Mouse (Mus musculus) hindbrain, embryonic 16.5 days (tissue): ENCODE data around the gene Pik3cg. TPM values are rescaled to one million over a fixed set of nuclear protein-coding genes. Genes with fewer than 3 reads are reported as not detected.

Experiments used
- ATAC-seq: fragments of 200-750 bp; cut with Nextera tagmentation; 2 replicates; pipeline ENCODE4 v1.8.0; 2017; ENCODE audit warnings: moderate TSS enrichment, moderate library complexity
- H3K27ac ChIP-seq: fragments of 300-500 bp; sonication (generic); 2 replicates; pipeline ENCODE4 v1.5.1; 2014; ENCODE audit warnings: low read depth, mild to moderate bottlenecking, control low read depth, low read length, moderate library complexity
- H3K27me3 ChIP-seq: fragments of 300-500 bp; sonication (generic); replicated peaks from 2 replicates; pipeline ENCODE4 v1.6.1; 2014; ENCODE audit warnings: low read length; ENCODE audit not compliant: control insufficient read depth, insufficient read depth
- H3K36me3 ChIP-seq: fragments of 300-500 bp; sonication (generic); 2 replicates; pipeline ENCODE4 v1.6.1; 2014; ENCODE audit warnings: mild to moderate bottlenecking, low read length, moderate library complexity, mixed read lengths; ENCODE audit not compliant: control insufficient read depth, insufficient read depth
- H3K4me1 ChIP-seq: fragments of 300-500 bp; sonication (generic); 2 replicates; pipeline ENCODE4 v1.6.1; 2014; ENCODE audit warnings: low read depth, low read length; ENCODE audit not compliant: control insufficient read depth, insufficient read depth
- H3K4me2 ChIP-seq: fragments of 300-500 bp; sonication (generic); 2 replicates; pipeline ENCODE4 v1.6.1; 2014; ENCODE audit warnings: mild to moderate bottlenecking, low read length, control low read depth, moderate library complexity
- H3K4me3 ChIP-seq: fragments of 300-500 bp; sonication (generic); 2 replicates; pipeline ENCODE4 v1.5.1; 2014; ENCODE audit warnings: mild to moderate bottlenecking, low read length, control low read depth, moderate library complexity
- H3K9ac ChIP-seq: fragments of 300-500 bp; sonication (generic); 2 replicates; pipeline ENCODE4 v1.6.1; 2014; ENCODE audit warnings: low read depth, mild to moderate bottlenecking, control low read depth, low read length, moderate library complexity
- H3K9me3 ChIP-seq: fragments of 300-500 bp; sonication (generic); 2 replicates; pipeline ENCODE4 v1.6.1; 2014; ENCODE audit warnings: mild to moderate bottlenecking, low read length, moderate library complexity; ENCODE audit not compliant: control insufficient read depth
- WGBS: fragments of 180-500 bp; shearing (Covaris S2); extraction: QIAGEN DNeasy Blood & Tissue Kit; methylation state at CpG from one replicate; pipeline ENCODE4 v1.1.7; 2014; 5-methylcytosine and 5-hydroxymethylcytosine counted together
- polyA plus RNA-seq: library from polyadenylated mRNA; unstranded; fragments of >200 nt; fragmentation: Nextera tagmentation; extraction: Ambion mirVana; gene quantifications from 2 replicates; pipeline ENCODE4 v1.2.1, GENCODE M21; 2015

Gene Pik3cg
- polyA plus RNA-seq, 1 experiment from 2014 or later = 0.98 TPM

DNA sequence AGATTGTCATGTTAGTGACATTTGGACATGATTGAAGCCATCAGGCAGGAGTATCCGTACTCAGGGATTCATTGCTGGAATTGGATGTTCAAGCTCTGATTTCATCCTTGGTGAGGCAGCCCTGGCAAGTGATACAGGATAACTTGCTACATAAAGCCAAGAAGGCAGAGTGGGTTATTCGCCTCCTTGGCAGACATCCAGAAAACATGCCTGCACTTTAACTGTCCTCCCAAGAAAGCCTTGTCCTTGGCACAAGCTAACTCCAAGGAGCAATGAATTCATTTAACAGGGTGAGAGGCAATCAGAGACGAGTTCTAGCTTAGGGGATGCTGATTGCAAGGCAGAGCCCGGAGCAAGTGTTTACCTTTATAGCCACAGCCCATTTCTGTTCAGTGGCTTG, 25.4 kb upstream of the Pik3cg start:
- no peaks in the 10 kb centered on the region; the same call in 1 of the 2 replicates for H3K4me1 ChIP-seq
- H3K9me3 ChIP-seq = no peaks in the 10 kb centered on the region
- H3K36me3 ChIP-seq = no peaks in the 10 kb centered on the region
- no peak overlapping the region for H3K4me3 ChIP-seq
- no peaks in the 10 kb centered on the region for H3K27me3 ChIP-seq
- no peak for ATAC-seq
- no peak overlapping the region for H3K4me2 ChIP-seq
- H3K9ac ChIP-seq = no peak overlapping the region
- 66% methylated on average over 4 of the region's 4 CpGs for WGBS
- H3K27ac ChIP-seq = no peak overlapping the region

DNA sequence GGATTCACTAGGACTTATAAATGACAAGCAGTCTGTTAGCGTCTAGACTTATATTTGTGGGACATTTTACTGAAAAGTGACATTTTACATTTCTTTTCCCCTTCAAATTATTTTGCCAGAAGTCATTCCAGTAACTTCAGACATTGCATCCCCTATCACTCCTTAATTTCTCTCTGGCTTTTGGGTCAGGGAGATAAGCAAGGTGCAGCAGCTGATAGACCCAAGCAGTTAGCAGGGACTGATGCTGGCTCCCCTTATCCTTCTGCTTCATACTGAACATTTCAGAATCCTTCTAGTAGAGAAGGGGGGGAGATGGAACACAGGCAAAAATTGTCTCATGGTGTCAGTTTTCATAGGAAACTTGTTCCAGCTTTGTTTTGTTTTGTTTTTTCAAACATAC, 22.9 kb upstream of the Pik3cg start:
- H3K9ac ChIP-seq = no peak overlapping the region
- WGBS = 88% methylated on average over 1 of the region's 1 CpGs
- no peak for ATAC-seq
- H3K36me3 ChIP-seq = no peaks in the 10 kb centered on the region
- no peak overlapping the region for H3K27ac ChIP-seq
- no peaks in the 10 kb centered on the region for H3K27me3 ChIP-seq
- no peak overlapping the region for H3K4me2 ChIP-seq
- H3K4me1 ChIP-seq = no peaks in the 10 kb centered on the region
- no peaks in the 10 kb centered on the region for H3K9me3 ChIP-seq
- no peak overlapping the region for H3K4me3 ChIP-seq

DNA sequence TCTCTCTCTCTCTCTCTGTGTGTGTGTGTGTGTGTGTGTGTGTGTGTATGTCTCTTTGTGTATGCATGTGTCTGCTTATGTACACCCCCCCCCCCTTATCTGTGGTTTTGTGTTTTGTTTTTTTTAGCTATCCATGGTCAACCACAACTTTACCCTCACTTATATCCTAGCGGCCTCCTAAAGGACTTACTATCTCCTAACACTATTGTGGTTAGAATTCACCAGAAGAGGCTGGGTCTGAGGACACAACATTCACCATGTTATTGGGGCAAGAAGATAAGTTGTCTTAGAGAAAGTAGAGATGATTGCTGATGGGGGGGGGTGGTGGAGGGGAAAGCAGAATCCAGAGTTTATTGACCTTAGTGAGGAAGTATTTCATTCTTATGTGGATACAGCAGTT, 15.2 kb upstream of the Pik3cg start:
- H3K4me2 ChIP-seq = no peak overlapping the region
- H3K36me3 ChIP-seq = no peaks in the 10 kb centered on the region
- no peak overlapping the region for H3K27ac ChIP-seq
- H3K4me3 ChIP-seq = no peak overlapping the region
- H3K27me3 ChIP-seq = no peaks in the 10 kb centered on the region
- H3K9ac ChIP-seq = no peak overlapping the region
- no peaks in the 10 kb centered on the region for H3K4me1 ChIP-seq
- WGBS = 91% methylated on average over 1 of the region's 1 CpGs
- ATAC-seq = no peak
- H3K9me3 ChIP-seq = no peaks in the 10 kb centered on the region

DNA sequence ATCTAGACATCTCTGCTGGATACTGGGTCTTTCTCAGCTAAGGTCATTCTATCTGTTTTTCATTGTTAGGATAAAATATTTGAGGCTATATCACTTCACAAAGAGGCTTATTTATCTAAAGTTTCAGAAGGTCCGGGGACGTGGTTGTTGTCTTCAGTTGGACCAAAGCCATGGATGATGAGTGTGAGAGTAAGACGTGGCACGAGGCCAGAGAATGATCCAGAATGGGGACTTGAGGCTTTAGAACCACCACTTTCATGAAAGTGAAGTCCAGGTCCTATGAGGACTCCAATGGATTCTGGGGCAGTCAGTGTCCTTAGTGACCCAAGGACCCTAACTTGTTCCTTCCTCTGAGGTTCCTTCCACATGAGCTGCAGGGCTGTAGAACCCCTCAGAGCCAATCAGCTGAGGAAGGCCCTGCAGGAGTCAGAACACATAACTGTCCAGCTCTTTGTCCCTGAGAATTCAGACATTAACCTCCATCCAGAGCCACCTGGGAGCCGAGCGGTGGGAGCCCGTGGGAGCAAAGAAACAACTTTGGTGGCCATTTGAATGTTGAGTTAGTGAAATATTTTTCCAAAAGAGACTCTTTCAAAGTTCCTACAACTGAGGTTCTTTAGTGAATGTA, 14.4 kb upstream of the Pik3cg start:
- H3K36me3 ChIP-seq = no peaks in the 10 kb centered on the region
- no peaks in the 10 kb centered on the region for H3K9me3 ChIP-seq
- ATAC-seq = no peak
- H3K27ac ChIP-seq = no peak overlapping the region
- H3K4me2 ChIP-seq = no peak overlapping the region
- H3K4me1 ChIP-seq = no peaks in the 10 kb centered on the region
- whole genome bisulfite sequencing = 91% methylated on average over 7 of the region's 7 CpGs
- H3K4me3 ChIP-seq = no peak overlapping the region
- no peaks in the 10 kb centered on the region for H3K27me3 ChIP-seq
- no peak overlapping the region for H3K9ac ChIP-seq

DNA sequence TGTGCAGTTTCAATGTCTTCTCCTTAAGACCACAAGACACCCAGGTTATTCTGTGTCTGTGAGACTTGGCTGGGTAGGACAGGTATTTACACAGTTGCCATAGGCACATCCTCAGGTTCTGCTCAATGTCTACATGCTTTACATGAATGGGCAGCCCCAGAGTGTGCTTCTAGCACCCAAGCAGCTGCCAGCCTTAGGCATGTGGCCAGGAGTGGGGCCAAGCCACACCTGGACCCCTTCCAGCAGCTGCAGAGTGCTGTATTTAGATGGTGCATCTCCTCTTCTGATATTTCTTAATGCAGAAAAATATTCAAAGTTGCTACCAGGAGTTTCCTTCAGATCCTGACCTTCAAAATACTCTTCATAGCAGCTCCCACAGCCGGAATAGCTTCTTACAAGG, 11.9 kb upstream of the Pik3cg start:
- ATAC-seq = no peak
- Histone ChIP-seq H3K4me2 (no peak overlapping the region), H3K27me3 (no peaks in the 10 kb centered on the region), H3K27ac (no peak overlapping the region), H3K36me3 (no peaks in the 10 kb centered on the region), H3K4me1 (no peaks in the 10 kb centered on the region), H3K9me3 (no peaks in the 10 kb centered on the region), H3K9ac (no peak overlapping the region), H3K4me3 (no peak overlapping the region)
- 83% methylated on average over 1 of the region's 1 CpGs for WGBS

DNA sequence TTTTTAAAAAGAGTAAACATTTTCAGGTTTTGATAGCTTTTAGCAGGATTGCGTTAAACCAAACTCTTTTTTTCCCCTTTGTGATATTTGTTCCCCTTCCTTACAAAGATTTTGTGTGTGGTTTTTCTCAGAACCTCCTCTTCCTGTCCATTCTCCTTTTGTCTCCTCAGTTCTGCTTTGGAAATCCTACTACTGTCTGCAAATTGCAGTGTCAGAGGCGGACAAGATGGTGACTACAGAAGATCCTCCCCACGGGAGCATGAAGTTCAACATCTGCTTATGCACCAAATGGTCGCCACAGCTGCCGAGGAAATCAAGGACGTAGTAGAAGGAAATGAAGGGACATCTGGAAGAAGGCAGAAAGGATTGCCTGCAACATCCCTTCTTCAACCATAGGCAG, 6.7 kb upstream of the Pik3cg start:
- Histone ChIP-seq H3K9me3 (no peaks in the 10 kb centered on the region), H3K27me3 (no peaks in the 10 kb centered on the region), H3K4me1 (no peaks in the 10 kb centered on the region), H3K9ac (no peak overlapping the region), H3K27ac (no peak overlapping the region), H3K4me3 (no peak overlapping the region), H3K36me3 (no peaks in the 10 kb centered on the region), H3K4me2 (no peak overlapping the region)
- WGBS = 83% methylated on average over 6 of the region's 6 CpGs
- ATAC-seq = no peak

DNA sequence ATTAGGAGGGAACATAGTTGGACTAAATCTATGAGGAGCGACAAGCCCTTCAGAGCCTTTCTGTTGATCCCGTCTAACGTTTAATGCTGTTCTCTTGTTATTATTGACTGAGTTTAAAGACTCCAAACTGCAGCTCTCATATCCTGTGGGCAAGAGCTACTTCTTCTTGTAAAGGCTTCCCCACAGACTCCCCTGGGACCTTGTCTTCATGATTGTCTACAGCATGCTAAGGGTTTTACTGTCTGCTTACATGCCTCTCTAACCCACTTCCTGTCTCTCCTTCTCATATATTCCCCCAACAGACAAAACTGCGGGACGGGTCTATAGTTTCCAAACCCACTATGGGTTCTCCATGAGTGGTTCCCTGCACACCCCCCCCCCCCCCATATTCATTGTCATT, 4.2 kb upstream of the Pik3cg start:
- H3K27me3 ChIP-seq = no peaks in the 10 kb centered on the region
- WGBS = 92% methylated on average over 5 of the region's 5 CpGs
- H3K27ac ChIP-seq = no peak overlapping the region

DNA sequence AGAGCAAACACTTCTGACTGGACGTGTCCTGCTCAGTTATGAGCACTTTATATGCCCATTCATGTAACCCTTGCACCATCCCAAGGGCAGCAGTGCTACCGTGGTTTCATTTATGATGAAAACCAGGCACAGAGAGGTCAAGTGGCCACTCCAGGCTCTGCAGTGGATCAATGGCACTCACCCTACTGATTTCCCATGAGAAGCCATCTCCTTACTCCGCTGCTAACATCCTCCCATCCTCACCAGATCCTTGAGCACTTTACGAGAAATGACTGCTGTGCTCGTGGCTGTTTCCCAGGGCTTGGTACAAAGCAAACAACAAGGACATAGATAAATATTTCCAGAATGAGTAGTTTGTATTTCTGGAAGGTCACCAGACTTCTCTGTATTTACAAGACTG, 3.7 kb upstream of the Pik3cg start:
- no peaks in the 10 kb centered on the region for H3K27me3 ChIP-seq
- H3K9me3 ChIP-seq = no peaks in the 10 kb centered on the region
- no peak overlapping the region for H3K27ac ChIP-seq
- no peaks in the 10 kb centered on the region for H3K4me1 ChIP-seq
- ATAC-seq = no peak
- WGBS = 92% methylated on average over 5 of the region's 5 CpGs
- no peak overlapping the region for H3K4me3 ChIP-seq
- H3K4me2 ChIP-seq = no peak overlapping the region
- H3K9ac ChIP-seq = no peak overlapping the region
- H3K36me3 ChIP-seq = no peaks in the 10 kb centered on the region

More for the DNA sequence above, 4.2 kb upstream of the Pik3cg start:
- Histone ChIP-seq H3K4me3 (no peak overlapping the region), H3K9ac (no peak overlapping the region), H3K4me2 (no peak overlapping the region), H3K36me3 (no peaks in the 10 kb centered on the region), H3K9me3 (no peaks in the 10 kb centered on the region), H3K4me1 (no peaks in the 10 kb centered on the region)
- no peak for ATAC-seq

DNA sequence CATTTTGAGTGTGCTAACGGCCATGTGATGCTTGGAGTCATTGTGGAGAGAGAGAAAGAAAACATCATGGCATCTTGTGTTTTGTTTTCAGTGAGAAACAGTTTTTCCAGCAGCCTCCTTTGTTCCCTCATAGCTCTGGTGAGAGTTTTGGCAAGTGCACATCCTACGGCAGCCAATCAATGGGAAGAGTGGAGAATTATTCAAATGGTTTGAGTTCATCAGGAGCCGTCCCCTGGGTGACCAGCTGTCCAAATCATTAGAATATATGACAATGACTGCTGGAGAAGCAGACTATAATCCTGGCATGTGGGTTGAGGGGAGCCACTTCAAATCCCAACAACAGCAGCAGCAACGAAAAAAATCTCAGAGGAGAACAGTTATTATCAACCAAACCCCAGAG, 2.8 kb upstream of the Pik3cg start:
- 37% methylated on average over 4 of the region's 4 CpGs for WGBS

DNA sequence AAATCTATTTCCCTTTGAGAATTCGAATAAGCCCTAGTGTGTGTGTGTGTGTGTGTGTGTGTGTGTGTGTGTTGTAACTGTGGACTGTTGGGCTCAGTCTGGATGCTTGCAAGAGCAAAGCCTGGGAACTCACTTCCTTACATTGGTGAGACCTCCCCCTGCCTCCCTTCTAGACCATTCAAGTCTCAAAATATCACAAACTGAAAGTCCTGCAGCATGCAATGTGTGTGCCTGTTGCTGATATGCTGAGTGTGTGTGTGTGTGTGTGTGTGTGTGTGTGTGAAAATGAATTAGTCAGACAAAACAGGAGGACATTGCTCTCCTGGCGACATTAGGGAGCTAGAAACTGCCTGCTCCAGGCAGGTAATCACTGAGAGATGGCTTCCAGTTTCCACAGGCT, 492 bp upstream of the Pik3cg start:
- Histone ChIP-seq H3K4me3 (no peak overlapping the region), H3K9me3 (no peaks in the 10 kb centered on the region), H3K36me3 (no peaks in the 10 kb centered on the region), H3K27ac (no peak overlapping the region), H3K9ac (no peak overlapping the region), H3K27me3 (no peaks in the 10 kb centered on the region), H3K4me2 (no peak overlapping the region), H3K4me1 (no peaks in the 10 kb centered on the region)
- 0 out of 2 replicates have a peak, but pooled peaks have one; percentile 13 for ATAC-seq
- 74% methylated on average over 2 of the region's 2 CpGs for WGBS

More for the DNA sequence above, 2.8 kb upstream of the Pik3cg start:
- Histone ChIP-seq H3K36me3 (no peaks in the 10 kb centered on the region), H3K4me2 (no peak overlapping the region), H3K27ac (no peak overlapping the region), H3K9me3 (no peaks in the 10 kb centered on the region), H3K9ac (no peak overlapping the region), H3K27me3 (no peaks in the 10 kb centered on the region), H3K4me1 (no peaks in the 10 kb centered on the region), H3K4me3 (no peak overlapping the region)
- peak; percentile 83 for ATAC-seq
